ENCODE assay signal across 20 mouse cellular contexts in genomic region chr10:67490632-67491031, GRCm38 (mm10). TPM values are rescaled to one million over a fixed set of nuclear protein-coding genes. Genes with fewer than 3 reads are reported as not detected.
"Had no signal": no experiment of that assay in that cellular context is flagged by ENCODE, and none has a peak within 500 bp of the region (broad histone marks: within the 10 kb centered on the region; RNA-seq: fewer than 3 reads in every experiment).

No protein-coding gene starts in this region.

- ATAC-seq: liver, embryonic 12.5 days; midbrain, embryonic 16.5 days had no signal

- H3K4me1 ChIP-seq: liver, embryonic 12.5 days; neural tube, embryonic 13.5 days; neural tube, embryonic 15.5 days had no signal

- H3K9me3 ChIP-seq: neural tube, embryonic 13.5 days; neural tube, embryonic 15.5 days had no signal

- H3K27ac ChIP-seq: liver, embryonic 12.5 days; liver, embryonic 14.5 days; neural tube, embryonic 13.5 days; neural tube, embryonic 15.5 days had no signal

- H3K4me2 ChIP-seq: liver, embryonic 12.5 days; lung, embryonic 14.5 days; midbrain, embryonic 11.5 days; neural tube, embryonic 13.5 days; neural tube, embryonic 15.5 days had no signal

- H3K36me3 ChIP-seq: liver, embryonic 12.5 days; neural tube, embryonic 13.5 days; neural tube, embryonic 15.5 days had no signal

- H3K4me3 ChIP-seq: liver, embryonic 12.5 days; myocyte; neural tube, embryonic 13.5 days; neural tube, embryonic 15.5 days had no signal

- DNase-seq: lung, adult 18-20 months; lung, embryonic 14.5 days; lung, postnatal 10 days; lung, postnatal 4 days; midbrain, embryonic 14.5 days; retina, postnatal 1 day; right cerebral cortex, adult 18-20 months; right cerebral cortex, postnatal 25 days; right cerebral cortex, postnatal 4 days; spleen, adult 18-20 months; thymus, adult 18-20 months; thymus, postnatal 14 days; thymus, postnatal 36 days had no signal

- H3K27me3 ChIP-seq: liver, embryonic 12.5 days; neural tube, embryonic 13.5 days; neural tube, embryonic 15.5 days had no signal

- H3K9ac ChIP-seq: liver, embryonic 12.5 days; liver, embryonic 14.5 days; lung, embryonic 14.5 days; neural tube, embryonic 13.5 days; neural tube, embryonic 15.5 days had no signal

RNA-seq across cellular contexts. Expression of gene Egr2, which starts 44.6 kb away (rescaled TPM):
- polyA plus RNA-seq: midbrain, embryonic 11.5 days had no signal
